Mouse (Mus musculus) CD4-positive, CD25-positive, alpha-beta regulatory T cell, adult 2 months (primary cell): ENCODE measurements around the gene Top2a.

ENCODE experiments used
- DNase-seq: peaks from one replicate; pipeline ENCODE4 v3.0.0-alpha.2; 2012; ENCODE audit warnings: low read depth, low spot score

Top2a gene

GRCm38 (mm10) chr11:98949958-98950460 lies 74.0 kb downstream of the Top2a start:
- DNase-seq: no peak

GRCm38 (mm10) chr11:98949242-98949957 lies 74.6 kb downstream of the Top2a start:
- no peak for DNase-seq

GRCm38 (mm10) chr11:98947969-98948569 lies 75.9 kb downstream of the Top2a start:
- DNase-seq: peak; percentile 68

- no peak for DNase-seq
Measured at GRCm38 (mm10) chr11:98945605-98945977, 78.4 kb downstream of the Top2a start.

GRCm38 (mm10) chr11:98944897-98945604 lies 78.9 kb downstream of the Top2a start:
- peak; percentile 84 for DNase-seq

- peak; percentile 80 for DNase-seq
Measured at GRCm38 (mm10) chr11:98943741-98944461, 80.1 kb downstream of the Top2a start.
